Mouse (Mus musculus) thymus, adult 18-20 months (tissue): ENCODE measurements around the gene Lsm10.

Experiments used
- DNase-seq, 2 experiments: peaks; one replicate each; pipeline ENCODE4 v3.0.0; 2022; ENCODE audit warnings: mixed read lengths in 2 of 2

The Lsm10 gene

GRCm38 (mm10) chr4:126120506-126120905, 24.1 kb downstream of the Lsm10 start:
- DNase-seq = no peak

- DNase-seq = no peak
Observed at GRCm38 (mm10) chr4:126123309-126124040, 27.1 kb downstream of the Lsm10 start.

GRCm38 (mm10) chr4:126130502-126130901, 34.1 kb downstream of the Lsm10 start:
- DNase-seq = no peak

GRCm38 (mm10) chr4:126131290-126132121, 35.1 kb downstream of the Lsm10 start:
- DNase-seq = no peak

GRCm38 (mm10) chr4:126132636-126133264, 36.3 kb downstream of the Lsm10 start:
- DNase-seq = no peak

DNA sequence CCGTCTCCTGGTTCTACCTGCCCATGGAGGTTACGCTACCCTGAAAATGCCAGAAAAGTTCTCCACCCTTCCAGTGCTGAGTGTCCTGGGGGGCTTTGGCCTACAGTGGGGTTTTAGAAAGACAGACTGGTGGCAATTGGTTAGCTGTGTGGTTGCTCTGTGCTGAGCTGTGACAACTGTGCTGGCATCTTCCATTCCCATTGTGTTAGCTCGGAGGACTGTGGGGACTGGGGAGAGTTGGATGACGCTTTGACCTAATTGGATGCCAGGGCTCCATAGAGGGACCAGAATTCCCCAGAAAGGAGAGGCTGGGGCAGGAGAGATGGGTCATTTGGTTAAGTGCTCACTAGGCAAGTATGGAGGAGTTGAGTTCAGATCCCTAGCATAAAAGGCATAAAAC, 37.8 kb downstream of the Lsm10 start:
- no peak for DNase-seq

- DNase-seq = no peak
Observed at GRCm38 (mm10) chr4:126134639-126135038, 38.2 kb downstream of the Lsm10 start.

GRCm38 (mm10) chr4:126137773-126138172, 41.4 kb downstream of the Lsm10 start:
- DNase-seq = no peak

GRCm38 (mm10) chr4:126141021-126141420, 44.6 kb downstream of the Lsm10 start:
- no peak for DNase-seq

GRCm38 (mm10) chr4:126145396-126145795, 49.0 kb downstream of the Lsm10 start:
- no peak for DNase-seq

DNA sequence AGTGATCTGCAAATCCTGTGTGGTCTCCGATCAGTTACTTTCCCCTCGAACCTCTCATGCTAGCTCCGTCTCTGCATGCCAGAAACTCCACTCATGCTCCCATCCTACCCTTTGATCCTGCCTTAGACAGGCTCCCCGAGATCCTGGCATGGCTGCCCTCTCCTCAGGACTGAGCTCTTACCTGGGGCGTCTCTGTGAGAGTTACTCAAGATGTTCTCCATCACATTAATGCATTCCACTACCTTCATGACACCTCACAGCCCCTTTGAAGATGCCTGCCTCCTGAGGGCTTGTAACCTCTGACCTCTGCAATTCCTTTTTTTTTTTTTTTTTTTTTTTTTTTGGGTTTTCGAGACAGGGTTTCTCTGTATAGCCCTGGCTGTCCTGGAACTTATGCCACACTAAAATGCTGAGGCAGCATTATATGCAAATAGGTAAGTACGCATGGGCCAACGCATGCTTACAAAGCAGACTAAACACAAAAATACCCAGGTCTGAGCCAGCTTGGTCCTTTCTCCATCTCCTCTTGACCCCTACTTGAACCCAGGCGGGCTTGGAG, 50.6 kb downstream of the Lsm10 start:
- DNase-seq = no peak

- DNase-seq = peak; percentile 26
Observed at GRCm38 (mm10) chr4:126147533-126148160, 51.2 kb downstream of the Lsm10 start, which contains the start of gene Eva1b. Gene Eva1b (plus strand): TSS chr4:126147744.
